Mouse (Mus musculus): ENCODE measurements around the gene Zfhx3. TPM values are rescaled to one million over a fixed set of nuclear protein-coding genes. Genes with fewer than 3 reads are reported as not detected.

The Zfhx3 gene
- total and polyA plus RNA-seq, 3 experiments: 0.23 to 2.5 TPM; not detected in 1

- peaks cover 13 to 14% of the 10 kb centered on the region in 2 experiments for H3K27me3 ChIP-seq (ENCODE audit: control insufficient read depth in 1 of 2, insufficient read depth in 2 of 2, low read length in 2 of 2)
- no peak overlapping the region for H3K27ac ChIP-seq (ENCODE audit: control insufficient read depth, low read depth, low read length)
- peaks cover 0 to 15% of the 10 kb centered on the region in 2 experiments; a peak in 2 of 4 replicates for H3K36me3 ChIP-seq (ENCODE audit: control insufficient read depth in 1 of 2, insufficient read depth in 2 of 2, low read length in 2 of 2)
- H3K9ac ChIP-seq (ENCODE audit: control insufficient read depth, low read depth, low read length, poor library complexity, severe bottlenecking): no peak overlapping the region
- no peak overlapping the region for H3K4me3 ChIP-seq (ENCODE audit: control insufficient read depth in 1 of 2, insufficient read depth in 1 of 2, low read depth in 2 of 2, low read length in 2 of 2)
- no peak for DNase-seq (ENCODE audit: low read depth, low spot score)
- no peaks in the 10 kb centered on the region for H3K79me2 ChIP-seq (ENCODE audit: control insufficient read depth, insufficient read depth, low read length, poor library complexity)
- TF ChIP-seq MYC (IDR thresholded peaks at IDR 0.05; ENCODE audit: low read depth, low read length) (no peak), ZMIZ1 (IDR thresholded peaks at IDR 0.05; ENCODE audit: low read depth, low read length) (no peak), CHD1 (IDR thresholded peaks at IDR 0.05; ENCODE audit: low read depth, low read length) (no peak), HCFC1 (IDR thresholded peaks at IDR 0.05; ENCODE audit: low read depth, low read length) (no peak), POLR2A (IDR thresholded peaks at IDR 0.05; ENCODE audit: control insufficient read depth in 1 of 2, insufficient read depth in 1 of 2, low read depth in 1 of 2, low read length in 2 of 2, poor library complexity in 1 of 2) (no peak), TCF12 (IDR thresholded peaks at IDR 0.05; ENCODE audit: low read depth, low read length) (no peak), MAX (IDR thresholded peaks at IDR 0.05; ENCODE audit: low read length) (no peak), E2F4 (IDR thresholded peaks at IDR 0.05; ENCODE audit: borderline replicate concordance, low read depth, low read length) (no peak), SIN3A (IDR thresholded peaks at IDR 0.05; ENCODE audit: low read length) (no peak), JUND (IDR thresholded peaks at IDR 0.05; ENCODE audit: low read depth, low read length) (no peak), MAFK (IDR thresholded peaks at IDR 0.05; ENCODE audit: borderline replicate concordance, low read depth, low read length) (no peak), EP300 (IDR thresholded peaks at IDR 0.05; ENCODE audit: low read depth in 1 of 2, low read length in 2 of 2) (no peak), ZC3H11A (IDR thresholded peaks at IDR 0.05; ENCODE audit: low read depth, low read length) (no peak), GABPA (IDR thresholded peaks at IDR 0.05; ENCODE audit: low read depth, low read length) (no peak), USF2 (IDR thresholded peaks at IDR 0.05; ENCODE audit: borderline replicate concordance in 1 of 2, insufficient read depth in 1 of 2, low read depth in 1 of 2, low read length in 2 of 2) (no peak), TAL1 (IDR thresholded peaks at IDR 0.05; ENCODE audit: low read length) (no peak), CHD2 (IDR thresholded peaks at IDR 0.05; ENCODE audit: low read length) (no peak), KAT2A (conservative IDR thresholded peaks at IDR 0.05; ENCODE audit: low read depth, low read length) (no peak), MEF2A (IDR thresholded peaks at IDR 0.05; ENCODE audit: extremely low read depth, insufficient replicate concordance, low read depth, low read length, poor library complexity, severe bottlenecking) (no peak)
- no peaks in the 10 kb centered on the region for H3K9me3 ChIP-seq (replicated peaks; ENCODE audit: insufficient read depth, low read length)
- peaks cover 0 to 14% of the 10 kb centered on the region in 2 experiments for H3K4me1 ChIP-seq (ENCODE audit: control insufficient read depth in 1 of 2, insufficient read depth in 2 of 2, low read length in 2 of 2)
Observed at GRCm38 (mm10) chr8:108717545-108717944, 775.1 kb downstream of the Zfhx3 start.

DNA sequence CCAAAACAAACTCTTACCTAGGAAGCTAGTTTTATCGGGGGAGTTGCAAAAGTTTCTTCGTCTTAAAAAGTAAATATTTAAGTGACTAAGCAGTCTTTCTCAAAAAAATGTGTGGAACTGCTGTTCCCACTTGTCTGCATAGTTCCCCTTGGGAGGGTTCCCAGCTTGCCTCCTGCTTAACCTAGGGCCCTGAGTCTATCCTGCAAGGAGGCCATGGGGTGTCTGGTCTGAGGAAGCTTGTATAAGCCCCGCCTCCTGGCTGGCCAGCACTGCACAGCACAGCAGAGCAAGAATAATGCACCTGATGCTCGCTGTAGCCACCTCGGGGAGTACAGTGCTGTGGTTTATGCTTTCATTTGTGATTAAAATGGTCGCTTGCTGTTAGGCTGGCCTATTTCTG is 775.6 kb downstream of the Zfhx3 start:
- no peak for DNase-seq (ENCODE audit: low read depth, low spot score)
- no peak overlapping the region for H3K27ac ChIP-seq (ENCODE audit: control insufficient read depth, low read depth, low read length)
- H3K27me3 ChIP-seq (ENCODE audit: control insufficient read depth in 1 of 2, insufficient read depth in 2 of 2, low read length in 2 of 2): peaks cover 13 to 14% of the 10 kb centered on the region in 2 experiments
- H3K9me3 ChIP-seq (replicated peaks; ENCODE audit: insufficient read depth, low read length): no peaks in the 10 kb centered on the region
- no peaks in the 10 kb centered on the region for H3K79me2 ChIP-seq (ENCODE audit: control insufficient read depth, insufficient read depth, low read length, poor library complexity)
- no peak overlapping the region for H3K4me3 ChIP-seq (ENCODE audit: control insufficient read depth in 1 of 2, insufficient read depth in 1 of 2, low read depth in 2 of 2, low read length in 2 of 2)
- H3K4me1 ChIP-seq (ENCODE audit: control insufficient read depth in 1 of 2, insufficient read depth in 2 of 2, low read length in 2 of 2): peaks cover 3 to 17% of the 10 kb centered on the region in 2 experiments
- peaks cover 0 to 19% of the 10 kb centered on the region in 2 experiments; a peak in 2 of 4 replicates for H3K36me3 ChIP-seq (ENCODE audit: control insufficient read depth in 1 of 2, insufficient read depth in 2 of 2, low read length in 2 of 2)
- TF ChIP-seq MAFK (IDR thresholded peaks at IDR 0.05; ENCODE audit: borderline replicate concordance, low read depth, low read length) (no peak), RAD21 (IDR thresholded peaks at IDR 0.05; ENCODE audit: low read depth, low read length) (no peak), ELF1 (IDR thresholded peaks at IDR 0.05; ENCODE audit: low read depth, low read length) (no peak), E2F4 (IDR thresholded peaks at IDR 0.05; ENCODE audit: borderline replicate concordance, low read depth, low read length) (no peak), TCF12 (IDR thresholded peaks at IDR 0.05; ENCODE audit: low read depth, low read length) (no peak)
- no peak overlapping the region for H3K9ac ChIP-seq (ENCODE audit: control insufficient read depth, low read depth, low read length, poor library complexity, severe bottlenecking)

Measured in MEL (cell line).